Mouse (Mus musculus): ENCODE measurements around the gene Sdsl. TPM values are rescaled to one million over a fixed set of nuclear protein-coding genes. Genes with fewer than 3 reads are reported as not detected.
A peak's percentile ranks its signal among the peaks of the same experiment; 100 is the strongest.

Gene Sdsl
- total and polyA plus RNA-seq, 2 experiments from 2014 or later = 4.6 to 8.1 TPM

DNA sequence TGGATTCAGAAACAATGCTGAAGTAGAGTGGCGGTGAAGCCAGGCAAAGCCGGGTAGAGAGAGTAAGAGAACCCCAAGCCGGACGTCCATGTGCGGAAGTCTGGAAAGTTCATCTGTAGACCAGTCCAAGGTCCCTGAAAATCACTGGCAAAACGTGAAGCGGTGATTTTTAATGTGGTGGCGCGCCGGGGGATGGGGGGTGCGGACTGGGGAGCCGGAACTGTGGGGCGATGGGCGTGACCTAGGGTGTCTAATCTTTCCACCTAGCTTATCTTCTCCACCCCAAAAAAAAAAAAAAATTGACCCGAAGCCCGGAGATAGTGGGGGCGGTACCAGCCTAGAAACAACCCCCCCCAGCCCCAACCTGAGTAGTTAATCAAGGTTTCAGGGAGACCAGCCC lies 35.1 kb downstream of the Sdsl start:
- peak overlapping the region; percentile 77 for H3K27ac ChIP-seq
- 1% methylated on average over 17 of the region's 17 CpGs for WGBS
- peaks cover 43% of the 10 kb centered on the region for H3K27me3 ChIP-seq (ENCODE audit: insufficient read depth, low read length)
- H3K9ac ChIP-seq (replicated peaks; ENCODE audit: low read length) = peak overlapping the region; percentile 49
- no peak for TF ChIP-seq CTCF (IDR thresholded peaks at IDR 0.05; ENCODE audit: low read depth)
- peak overlapping the region; percentile 61 for H3K4me2 ChIP-seq (ENCODE audit: low read depth, low read length)
- DNase-seq (ENCODE audit: low spot score) = no peak
- no peaks in the 10 kb centered on the region for H3K9me3 ChIP-seq (ENCODE audit: low read length)
- peaks cover 5% of the 10 kb centered on the region; the same call in 1 of the 2 replicates for H3K4me1 ChIP-seq (ENCODE audit: insufficient read depth, low read length)
- no peak for ATAC-seq
- peak overlapping the region; percentile 46 for H3K4me3 ChIP-seq (ENCODE audit: low read length)
- no peaks in the 10 kb centered on the region for H3K36me3 ChIP-seq (ENCODE audit: insufficient read depth, low read length)

DNA sequence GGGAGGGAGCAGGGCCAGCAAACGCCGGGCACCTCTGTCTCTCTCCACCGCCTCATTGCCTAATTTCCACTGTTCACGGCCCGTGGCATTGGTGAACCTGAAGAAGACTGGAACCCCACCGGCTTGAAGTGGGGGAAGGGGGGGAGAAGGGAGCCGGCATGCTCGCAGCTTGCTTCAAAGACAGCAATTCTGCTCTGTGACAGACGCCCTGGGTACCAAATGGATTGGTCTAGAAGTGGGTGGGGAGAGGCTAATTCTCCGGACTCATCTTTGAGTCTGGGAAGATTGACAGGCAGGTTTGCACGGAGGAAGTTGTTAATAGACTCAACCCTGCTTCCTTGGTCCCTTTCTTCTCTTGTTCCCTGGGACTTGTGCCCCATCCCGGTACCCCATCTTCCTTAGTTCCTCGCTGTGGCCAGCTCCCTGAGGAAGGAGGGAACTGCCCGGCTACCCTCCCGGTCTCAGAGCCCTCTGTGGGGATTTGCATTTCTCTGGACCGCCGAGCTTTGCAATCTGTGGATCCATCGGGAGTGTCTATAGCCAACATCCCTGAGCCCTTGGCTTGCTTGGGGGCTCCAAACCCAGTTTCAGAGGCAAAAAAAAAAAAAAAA lies 35.6 kb downstream of the Sdsl start:
- Histone ChIP-seq H3K27me3 (ENCODE audit: insufficient read depth, low read length) (peaks cover 49% of the 10 kb centered on the region), H3K4me2 (ENCODE audit: low read depth, low read length) (peak overlapping the region; percentile 61), H3K27ac (peak overlapping the region; percentile 77), H3K4me3 (ENCODE audit: low read length) (peak overlapping the region; percentile 46), H3K9ac (replicated peaks; ENCODE audit: low read length) (peak overlapping the region; percentile 49), H3K9me3 (ENCODE audit: low read length) (no peaks in the 10 kb centered on the region), H3K4me1 (ENCODE audit: insufficient read depth, low read length) (peaks cover 5% of the 10 kb centered on the region; the same call in 1 of the 2 replicates), H3K36me3 (ENCODE audit: insufficient read depth, low read length) (no peaks in the 10 kb centered on the region)
- ATAC-seq = no peak
- DNase-seq (ENCODE audit: low spot score) = no peak
- TF ChIP-seq CTCF (IDR thresholded peaks at IDR 0.05; ENCODE audit: low read depth) = no peak
- under 1% methylated on average over 18 of the region's 18 CpGs for WGBS

DNA sequence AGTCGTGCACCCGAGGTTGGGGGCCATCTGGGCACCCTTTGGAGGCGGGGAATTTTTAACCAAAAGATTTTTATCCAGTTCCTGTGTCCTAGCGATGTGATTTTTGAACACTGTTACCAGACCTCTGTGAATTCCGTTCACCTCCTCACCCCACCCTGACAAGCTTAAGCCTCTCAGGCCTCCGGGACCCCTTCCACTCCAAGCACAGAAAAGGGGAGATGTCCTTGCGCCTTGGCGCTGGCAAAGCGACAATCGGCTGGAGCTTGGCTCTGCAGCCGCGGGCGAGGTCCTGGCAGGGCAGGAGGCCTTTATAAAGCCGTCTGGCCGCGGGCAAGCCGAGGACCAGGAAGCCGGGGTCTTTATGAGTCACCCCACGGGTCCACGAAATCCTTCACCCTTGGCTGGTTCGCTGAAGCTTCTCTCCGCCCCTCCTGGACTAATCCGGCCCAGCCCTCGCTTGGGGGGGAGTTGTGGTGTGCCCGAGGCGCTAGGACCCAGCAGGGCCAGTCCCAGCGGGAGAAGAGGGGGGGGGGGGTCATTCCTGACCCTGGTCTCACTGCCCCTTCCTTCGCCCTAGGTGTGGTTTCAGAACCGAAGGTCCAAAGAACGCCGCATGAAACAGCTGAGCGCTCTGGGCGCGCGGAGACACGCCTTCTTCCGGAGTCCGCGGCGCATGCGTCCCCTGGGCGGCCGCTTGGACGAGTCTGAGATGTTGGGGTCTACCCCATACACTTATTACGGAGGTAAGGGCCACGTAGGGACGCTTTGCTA lies 36.7 kb downstream of the Sdsl start:
- no peaks in the 10 kb centered on the region for H3K36me3 ChIP-seq (ENCODE audit: insufficient read depth, low read length)
- no peak for ATAC-seq
- no peaks in the 10 kb centered on the region for H3K9me3 ChIP-seq (ENCODE audit: low read length)
- H3K9ac ChIP-seq (replicated peaks; ENCODE audit: low read length) = peak overlapping the region; percentile 61
- H3K4me1 ChIP-seq (ENCODE audit: insufficient read depth, low read length) = peaks cover 5% of the 10 kb centered on the region; the same call in 1 of the 2 replicates
- H3K4me3 ChIP-seq (ENCODE audit: low read length) = peak overlapping the region; percentile 46
- no peak for DNase-seq (ENCODE audit: low spot score)
- H3K4me2 ChIP-seq (ENCODE audit: low read depth, low read length) = peak overlapping the region; percentile 61
- TF ChIP-seq CTCF (IDR thresholded peaks at IDR 0.05; ENCODE audit: low read depth) = no peak
- peak overlapping the region; percentile 77 for H3K27ac ChIP-seq
- WGBS = 2% methylated on average over 46 of the region's 47 CpGs
- H3K27me3 ChIP-seq (ENCODE audit: insufficient read depth, low read length) = peaks cover 56% of the 10 kb centered on the region

DNA sequence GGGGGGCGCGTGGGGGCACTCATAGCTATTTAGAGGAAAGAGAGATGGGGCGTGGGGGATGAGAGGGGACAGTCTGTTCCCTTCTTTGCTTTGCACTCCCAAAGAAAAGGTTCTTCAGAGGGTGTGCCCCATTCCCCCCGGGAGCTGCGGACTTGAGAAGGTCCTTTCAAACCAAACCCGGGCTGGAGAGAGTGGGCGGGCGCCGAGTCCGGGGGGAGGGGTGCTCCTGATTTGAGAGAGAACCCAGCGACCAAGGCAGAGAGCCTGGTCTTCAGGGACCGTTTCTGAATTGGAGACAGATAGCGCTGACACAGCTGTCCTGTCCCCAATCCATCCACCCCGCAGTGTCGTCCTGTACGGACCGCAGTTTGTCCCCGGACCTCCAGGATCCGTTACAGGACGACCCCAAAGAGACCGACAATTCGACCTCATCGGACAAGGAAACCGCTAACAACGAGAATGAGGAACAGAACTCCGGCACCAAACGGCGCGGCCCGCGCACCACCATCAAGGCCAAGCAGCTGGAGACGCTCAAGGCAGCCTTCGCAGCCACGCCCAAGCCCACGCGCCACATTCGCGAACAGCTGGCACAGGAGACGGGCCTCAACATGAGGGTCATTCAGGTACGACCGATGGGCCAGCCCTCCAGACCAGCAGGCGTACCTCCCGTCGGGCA lies 37.5 kb downstream of the Sdsl start:
- ATAC-seq = no peak
- no peak for DNase-seq (ENCODE audit: low spot score)
- peaks cover 58% of the 10 kb centered on the region for H3K27me3 ChIP-seq (ENCODE audit: insufficient read depth, low read length)
- H3K4me3 ChIP-seq (ENCODE audit: low read length) = peak overlapping the region; percentile 46
- peaks cover 4% of the 10 kb centered on the region; the same call in 1 of the 2 replicates for H3K4me1 ChIP-seq (ENCODE audit: insufficient read depth, low read length)
- TF ChIP-seq CTCF (IDR thresholded peaks at IDR 0.05; ENCODE audit: low read depth) = no peak
- H3K9me3 ChIP-seq (ENCODE audit: low read length) = no peaks in the 10 kb centered on the region
- H3K9ac ChIP-seq (replicated peaks; ENCODE audit: low read length) = peak overlapping the region; percentile 61
- H3K4me2 ChIP-seq (ENCODE audit: low read depth, low read length) = peak overlapping the region; percentile 61
- no peaks in the 10 kb centered on the region for H3K36me3 ChIP-seq (ENCODE audit: insufficient read depth, low read length)
- H3K27ac ChIP-seq = peak overlapping the region; percentile 77
- 1% methylated on average over 43 of the region's 44 CpGs for WGBS

DNA sequence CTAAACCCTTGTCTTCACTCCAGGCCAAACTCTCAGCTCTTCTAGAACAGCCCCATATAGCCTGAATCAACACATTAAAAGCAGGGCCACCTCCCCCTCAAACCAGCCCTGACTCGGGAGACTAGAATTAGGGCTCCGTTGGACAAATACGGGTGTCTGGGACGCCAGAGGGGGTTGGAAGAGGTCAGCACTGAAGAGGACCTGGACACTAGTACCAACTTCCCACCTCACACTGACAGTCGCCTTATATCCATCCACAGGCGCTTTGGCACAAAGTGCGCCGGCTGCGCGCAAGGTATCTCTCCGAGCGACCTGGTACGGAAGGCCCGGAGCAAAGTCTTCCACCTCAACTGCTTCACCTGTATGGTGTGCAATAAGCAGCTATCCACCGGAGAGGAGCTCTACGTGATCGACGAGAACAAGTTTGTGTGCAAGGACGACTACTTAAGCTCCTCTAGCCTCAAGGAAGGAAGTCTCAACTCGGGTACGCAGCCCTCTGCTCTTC lies 38.3 kb downstream of the Sdsl start:
- H3K36me3 ChIP-seq (ENCODE audit: insufficient read depth, low read length) = no peaks in the 10 kb centered on the region
- H3K9ac ChIP-seq (replicated peaks; ENCODE audit: low read length) = peak overlapping the region; percentile 61
- H3K27ac ChIP-seq = peak overlapping the region; percentile 51
- no peaks in the 10 kb centered on the region for H3K9me3 ChIP-seq (ENCODE audit: low read length)
- H3K4me3 ChIP-seq (ENCODE audit: low read length) = peak overlapping the region; percentile 46
- no peak for TF ChIP-seq CTCF (IDR thresholded peaks at IDR 0.05; ENCODE audit: low read depth)
- peaks cover 58% of the 10 kb centered on the region for H3K27me3 ChIP-seq (ENCODE audit: insufficient read depth, low read length)
- WGBS = 4% methylated on average over 21 of the region's 21 CpGs
- peak overlapping the region; percentile 61 for H3K4me2 ChIP-seq (ENCODE audit: low read depth, low read length)
- DNase-seq (ENCODE audit: low spot score) (no peak), ATAC-seq (no peak)
- no peaks in the 10 kb centered on the region for H3K4me1 ChIP-seq (ENCODE audit: insufficient read depth, low read length)

DNA sequence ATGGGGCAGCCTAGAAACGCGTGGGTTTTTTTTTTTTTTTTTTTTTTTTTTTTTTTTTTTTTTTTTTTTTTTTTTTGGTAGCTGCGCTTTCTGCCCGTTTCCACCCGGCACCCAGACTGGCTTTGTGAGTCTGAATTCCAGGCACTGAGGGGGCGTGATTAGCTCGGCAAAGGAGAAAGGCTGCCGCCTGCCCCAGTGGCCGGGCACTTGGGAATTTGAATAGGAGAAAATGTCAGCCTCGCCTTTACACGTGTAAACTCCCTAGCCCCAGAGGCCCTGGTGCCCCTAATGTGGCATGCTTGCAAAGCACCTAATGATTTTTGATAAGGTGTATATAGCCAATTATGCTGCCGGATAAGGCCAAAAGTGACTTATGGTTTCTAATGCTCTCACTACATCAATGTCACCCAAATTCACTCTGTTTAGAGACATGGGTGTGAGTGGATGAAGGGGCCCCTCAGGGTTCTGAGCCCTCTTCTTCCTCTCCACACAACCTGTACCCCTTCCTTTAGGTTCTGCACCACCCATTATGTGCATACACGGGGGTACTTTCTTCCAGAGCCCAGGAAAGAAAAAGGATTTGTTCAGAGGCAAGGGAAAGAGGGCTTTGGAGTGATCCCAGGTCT lies 39.4 kb downstream of the Sdsl start:
- H3K27me3 ChIP-seq (ENCODE audit: insufficient read depth, low read length) = peaks cover 53% of the 10 kb centered on the region
- H3K9ac ChIP-seq (replicated peaks; ENCODE audit: low read length) = peak overlapping the region; percentile 61
- peak overlapping the region; percentile 61 for H3K4me2 ChIP-seq (ENCODE audit: low read depth, low read length)
- no peaks in the 10 kb centered on the region for H3K4me1 ChIP-seq (ENCODE audit: insufficient read depth, low read length)
- H3K27ac ChIP-seq = peak overlapping the region; percentile 56; the same call in 1 of the 2 replicates
- no peaks in the 10 kb centered on the region for H3K9me3 ChIP-seq (ENCODE audit: low read length)
- H3K36me3 ChIP-seq (ENCODE audit: insufficient read depth, low read length) = no peaks in the 10 kb centered on the region
- TF ChIP-seq CTCF (IDR thresholded peaks at IDR 0.05; ENCODE audit: low read depth) = no peak
- DNase-seq (ENCODE audit: low spot score) (no peak), ATAC-seq (no peak)
- under 1% methylated on average over 13 of the region's 13 CpGs for WGBS
- H3K4me3 ChIP-seq (ENCODE audit: low read length) = peak overlapping the region; percentile 46
